Mouse (Mus musculus) stomach, embryonic 15.5 days (tissue): ENCODE results near the gene Zdhhc1. TPM values are rescaled to one million over a fixed set of nuclear protein-coding genes. Genes with fewer than 3 reads are reported as not detected.

Source experiments
- ATAC-seq: fragments of 200-750 bp; cut with Nextera tagmentation; 2 replicates; pipeline ENCODE4 v1.8.0; 2017; ENCODE audit warnings: low read depth, moderate number of reproducible peaks, moderate TSS enrichment; ENCODE audit not compliant: insufficient read depth, low FRiP score
- H3K27ac ChIP-seq: fragments of 300-500 bp; sonication (generic); 2 replicates; pipeline ENCODE4 v1.5.1; 2015; ENCODE audit warnings: mild to moderate bottlenecking, inconsistent platforms
- H3K27me3 ChIP-seq: fragments of 300-500 bp; sonication (generic); replicated peaks from 2 replicates; pipeline ENCODE4 v1.6.1; 2015; ENCODE audit warnings: inconsistent platforms
- H3K36me3 ChIP-seq: fragments of 300-500 bp; sonication (generic); 2 replicates; pipeline ENCODE4 v1.6.1; 2015; ENCODE audit warnings: inconsistent platforms
- H3K4me1 ChIP-seq: fragments of 300-500 bp; sonication (generic); 2 replicates; pipeline ENCODE4 v1.6.1; 2015; ENCODE audit warnings: inconsistent platforms
- H3K4me2 ChIP-seq: fragments of 300-500 bp; sonication (generic); 2 replicates; pipeline ENCODE4 v1.6.1; 2015; ENCODE audit warnings: mild to moderate bottlenecking, inconsistent platforms
- H3K4me3 ChIP-seq: fragments of 300-500 bp; sonication (generic); replicated peaks from 2 replicates; pipeline ENCODE4 v1.5.1; 2015; ENCODE audit warnings: inconsistent platforms
- H3K9ac ChIP-seq: fragments of 300-500 bp; sonication (generic); 2 replicates; pipeline ENCODE4 v1.6.1; 2015; ENCODE audit warnings: inconsistent platforms
- H3K9me3 ChIP-seq: fragments of 300-500 bp; sonication (generic); 2 replicates; pipeline ENCODE4 v1.6.1; 2016; ENCODE audit warnings: inconsistent platforms
- WGBS: fragments of 180-500 bp; shearing (Covaris S2); methylation state at CpG from one replicate; pipeline ENCODE4 v1.1.7; 2015; 5-methylcytosine and 5-hydroxymethylcytosine counted together
- polyA plus RNA-seq: library from polyadenylated mRNA; unstranded; fragments of >200 nt; fragmentation: Nextera tagmentation; extraction: Ambion mirVana; gene quantifications from 2 replicates; pipeline ENCODE4 v1.2.1, GENCODE M21; 2015

The Zdhhc1 gene
- polyA plus RNA-seq, 1 experiment from 2014 or later = 32.2 TPM

- no peak for ATAC-seq
- no peaks in the 10 kb centered on the region for H3K9me3 ChIP-seq
- no peak overlapping the region for H3K4me3 ChIP-seq
- no peak overlapping the region for H3K9ac ChIP-seq
- H3K27ac ChIP-seq = no peak overlapping the region
- WGBS = 75% methylated on average over 1 of the region's 1 CpGs
- H3K36me3 ChIP-seq = no peaks in the 10 kb centered on the region
- H3K27me3 ChIP-seq = no peaks in the 10 kb centered on the region
- H3K4me1 ChIP-seq = no peaks in the 10 kb centered on the region
- H3K4me2 ChIP-seq = no peak overlapping the region
Measured at GRCm38 (mm10) chr8:105450977-105451376, 45.7 kb downstream of the Zdhhc1 start.

GRCm38 (mm10) chr8:105448596-105448995 is 48.1 kb downstream of the Zdhhc1 start:
- no peaks in the 10 kb centered on the region for H3K9me3 ChIP-seq
- H3K4me1 ChIP-seq = 0 out of 2 replicates have a peak, but pooled peaks cover 2% of the 10 kb centered on the region
- H3K27ac ChIP-seq = no peak overlapping the region
- WGBS = 76% methylated on average over 5 of the region's 5 CpGs
- H3K9ac ChIP-seq = no peak overlapping the region
- H3K27me3 ChIP-seq = no peaks in the 10 kb centered on the region
- H3K4me2 ChIP-seq = no peak overlapping the region
- no peak overlapping the region for H3K4me3 ChIP-seq
- no peaks in the 10 kb centered on the region for H3K36me3 ChIP-seq
- peak; percentile 86 for ATAC-seq

GRCm38 (mm10) chr8:105448188-105448587 is 48.5 kb downstream of the Zdhhc1 start:
- no peaks in the 10 kb centered on the region for H3K36me3 ChIP-seq
- peak; percentile 93 for ATAC-seq
- no peaks in the 10 kb centered on the region for H3K27me3 ChIP-seq
- 0 out of 2 replicates have a peak, but pooled peaks cover 2% of the 10 kb centered on the region for H3K4me1 ChIP-seq
- H3K9me3 ChIP-seq = no peaks in the 10 kb centered on the region
- 78% methylated on average over 3 of the region's 3 CpGs for WGBS
- no peak overlapping the region for H3K9ac ChIP-seq
- no peak overlapping the region for H3K4me3 ChIP-seq
- H3K27ac ChIP-seq = no peak overlapping the region
- no peak overlapping the region for H3K4me2 ChIP-seq

GRCm38 (mm10) chr8:105446127-105446552 is 50.6 kb downstream of the Zdhhc1 start:
- no peak overlapping the region for H3K4me3 ChIP-seq
- no peak for ATAC-seq
- no peak overlapping the region for H3K9ac ChIP-seq
- WGBS = 30% methylated on average over 4 of the region's 4 CpGs
- no peaks in the 10 kb centered on the region for H3K36me3 ChIP-seq
- no peak overlapping the region for H3K27ac ChIP-seq
- no peaks in the 10 kb centered on the region for H3K9me3 ChIP-seq
- 0 out of 2 replicates have a peak, but pooled peaks cover 2% of the 10 kb centered on the region for H3K4me1 ChIP-seq
- no peaks in the 10 kb centered on the region for H3K27me3 ChIP-seq
- H3K4me2 ChIP-seq = no peak overlapping the region

- Histone ChIP-seq H3K9me3 (no peaks in the 10 kb centered on the region), H3K36me3 (no peaks in the 10 kb centered on the region), H3K27ac (no peak overlapping the region), H3K4me3 (no peak overlapping the region), H3K4me1 (0 out of 2 replicates have a peak, but pooled peaks cover 2% of the 10 kb centered on the region), H3K4me2 (no peak overlapping the region), H3K27me3 (no peaks in the 10 kb centered on the region), H3K9ac (no peak overlapping the region)
- ATAC-seq = no peak
- 42% methylated on average over 11 of the region's 11 CpGs for WGBS
Measured at GRCm38 (mm10) chr8:105445296-105446126, 51.2 kb downstream of the Zdhhc1 start.

- Histone ChIP-seq H3K4me2 (no peak overlapping the region), H3K9me3 (no peaks in the 10 kb centered on the region), H3K9ac (no peak overlapping the region), H3K4me3 (no peak overlapping the region), H3K36me3 (no peaks in the 10 kb centered on the region), H3K27ac (no peak overlapping the region), H3K27me3 (no peaks in the 10 kb centered on the region), H3K4me1 (0 out of 2 replicates have a peak, but pooled peaks cover 2% of the 10 kb centered on the region)
- 89% methylated on average over 5 of the region's 5 CpGs for WGBS
- no peak for ATAC-seq
Measured at GRCm38 (mm10) chr8:105442661-105443060, 54.0 kb downstream of the Zdhhc1 start.

- H3K4me3 ChIP-seq = no peak overlapping the region
- H3K36me3 ChIP-seq = no peaks in the 10 kb centered on the region
Measured at GRCm38 (mm10) chr8:105441433-105441832, 55.3 kb downstream of the Zdhhc1 start.

GRCm38 (mm10) chr8:105438865-105439264 is 57.8 kb downstream of the Zdhhc1 start:
- ATAC-seq = no peak
- 39% methylated on average over 5 of the region's 5 CpGs for WGBS
- no peaks in the 10 kb centered on the region for H3K9me3 ChIP-seq
- H3K4me1 ChIP-seq = no peaks in the 10 kb centered on the region
- no peaks in the 10 kb centered on the region for H3K36me3 ChIP-seq
- H3K9ac ChIP-seq = no peak overlapping the region
- H3K27ac ChIP-seq = no peak overlapping the region
- H3K27me3 ChIP-seq = no peaks in the 10 kb centered on the region
- H3K4me3 ChIP-seq = no peak overlapping the region
- H3K4me2 ChIP-seq = no peak overlapping the region

More at GRCm38 (mm10) chr8:105441433-105441832, 55.3 kb downstream of the Zdhhc1 start:
- no peaks in the 10 kb centered on the region for H3K27me3 ChIP-seq
- 9% methylated on average over 6 of the region's 6 CpGs for WGBS
- no peak overlapping the region for H3K9ac ChIP-seq
- H3K27ac ChIP-seq = no peak overlapping the region
- no peak overlapping the region for H3K4me2 ChIP-seq
- no peak for ATAC-seq
- 0 out of 2 replicates have a peak, but pooled peaks cover 2% of the 10 kb centered on the region for H3K4me1 ChIP-seq
- H3K9me3 ChIP-seq = no peaks in the 10 kb centered on the region

- Histone ChIP-seq H3K9me3 (no peaks in the 10 kb centered on the region), H3K4me2 (no peak overlapping the region), H3K4me1 (no peaks in the 10 kb centered on the region), H3K9ac (no peak overlapping the region), H3K27me3 (no peaks in the 10 kb centered on the region), H3K36me3 (no peaks in the 10 kb centered on the region), H3K4me3 (no peak overlapping the region), H3K27ac (no peak overlapping the region)
- 78% methylated on average over 5 of the region's 5 CpGs for whole genome bisulfite sequencing
- ATAC-seq = no peak
Measured at GRCm38 (mm10) chr8:105437078-105437748, 59.5 kb downstream of the Zdhhc1 start.

- no peaks in the 10 kb centered on the region for H3K9me3 ChIP-seq
- no peak for ATAC-seq
- no peak overlapping the region for H3K4me3 ChIP-seq
- no peaks in the 10 kb centered on the region for H3K4me1 ChIP-seq
- H3K4me2 ChIP-seq = no peak overlapping the region
- 71% methylated on average over 5 of the region's 5 CpGs for WGBS
- H3K27ac ChIP-seq = no peak overlapping the region
- H3K27me3 ChIP-seq = no peaks in the 10 kb centered on the region
- H3K36me3 ChIP-seq = no peaks in the 10 kb centered on the region
- H3K9ac ChIP-seq = no peak overlapping the region
Measured at GRCm38 (mm10) chr8:105436218-105436617, 60.5 kb downstream of the Zdhhc1 start.

- Histone ChIP-seq H3K27ac (no peak overlapping the region), H3K4me2 (no peak overlapping the region), H3K36me3 (no peaks in the 10 kb centered on the region), H3K27me3 (no peaks in the 10 kb centered on the region), H3K4me1 (no peaks in the 10 kb centered on the region), H3K4me3 (no peak overlapping the region), H3K9ac (no peak overlapping the region), H3K9me3 (no peaks in the 10 kb centered on the region)
- ATAC-seq = no peak
- WGBS = 49% methylated on average over 5 of the region's 5 CpGs
Measured at GRCm38 (mm10) chr8:105434136-105434535, 62.6 kb downstream of the Zdhhc1 start.

GRCm38 (mm10) chr8:105433511-105433910 is 63.2 kb downstream of the Zdhhc1 start:
- WGBS = 46% methylated on average over 5 of the region's 5 CpGs
- Histone ChIP-seq H3K27me3 (no peaks in the 10 kb centered on the region), H3K36me3 (no peaks in the 10 kb centered on the region), H3K4me3 (no peak overlapping the region), H3K4me2 (no peak overlapping the region), H3K9ac (no peak overlapping the region), H3K27ac (no peak overlapping the region), H3K4me1 (no peaks in the 10 kb centered on the region), H3K9me3 (no peaks in the 10 kb centered on the region)
- ATAC-seq = no peak
